Mouse (Mus musculus) fibroblast of lung, adult 2 months (primary cell): ENCODE results near the gene Vmn2r76.
"Not testable (repeated sequence)": the region's sequence is repeated elsewhere in the genome, so short reads cannot be mapped to it uniquely, and the experiment has no call there.

Experiments used
- DNase-seq: peaks from one replicate; pipeline ENCODE4 v3.0.0-alpha.2; 2011; ENCODE audit warnings: low read depth

Gene Vmn2r76

DNA sequence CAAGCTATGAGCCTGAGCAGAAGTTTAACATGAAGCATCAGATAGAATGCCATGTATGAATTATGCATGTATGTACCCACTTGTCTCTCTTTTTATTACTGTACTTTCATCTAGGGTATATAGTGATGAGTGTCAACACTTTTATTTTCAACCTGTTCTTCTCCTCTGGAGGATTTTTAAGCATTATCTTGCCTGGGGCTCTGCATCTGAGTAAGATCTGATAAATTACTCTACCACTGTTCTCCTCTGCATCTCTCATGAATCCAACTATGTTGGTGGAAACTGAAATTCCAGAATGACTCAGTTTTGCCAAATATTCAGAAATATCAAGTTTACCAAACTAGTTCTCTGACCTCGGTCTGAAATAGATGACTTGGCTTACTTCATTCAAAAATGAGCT, at the start of gene Vmn2r76:
Gene Vmn2r76 (minus strand): TSS at position 101 of the 400 bp plus-strand sequence.
- DNase-seq = no peak

DNA sequence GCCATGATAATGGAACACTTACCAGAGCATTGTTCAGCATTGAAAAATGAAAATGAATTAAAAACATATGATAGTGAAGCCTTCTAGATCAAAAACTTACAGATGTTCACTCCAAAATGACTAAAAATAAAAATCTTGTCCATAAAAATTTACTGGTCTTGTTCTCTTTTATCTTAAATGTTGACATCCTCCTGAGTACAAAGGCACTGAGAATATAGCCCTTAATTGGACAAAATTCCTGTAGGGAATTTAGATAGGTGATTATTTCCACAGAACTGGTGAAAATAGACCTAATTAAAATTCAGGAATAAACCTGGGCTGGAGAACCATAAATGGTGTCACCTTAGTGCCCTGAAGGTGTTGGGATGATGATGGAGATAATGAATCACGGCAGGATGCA, 31.0 kb upstream of the Vmn2r76 start, which contains the start of gene Olfr310:
Gene Olfr310 (minus strand): TSS at position 101 of the 400 bp plus-strand sequence.
- no peak for DNase-seq

DNA sequence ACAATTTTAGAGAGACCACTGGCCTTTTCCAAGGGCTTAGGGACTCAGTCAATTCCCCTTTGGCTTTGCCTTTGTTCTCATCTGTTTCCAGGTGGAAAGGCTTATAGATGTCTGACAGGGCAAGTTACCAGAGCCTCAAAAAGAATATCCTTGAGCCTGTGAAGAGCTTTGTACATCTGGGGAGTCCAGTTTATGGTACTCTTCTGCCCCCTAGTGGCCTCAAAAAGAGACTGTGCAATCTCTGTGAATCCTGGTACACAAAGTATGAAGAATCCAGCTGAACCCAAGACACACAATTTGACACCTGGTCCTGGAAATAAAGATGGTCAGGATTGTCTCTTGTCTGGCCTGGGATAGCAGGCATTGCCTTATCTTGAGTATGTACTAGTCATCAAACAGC, 34.8 kb downstream of the Vmn2r76 start:
- DNase-seq = no peak

DNA sequence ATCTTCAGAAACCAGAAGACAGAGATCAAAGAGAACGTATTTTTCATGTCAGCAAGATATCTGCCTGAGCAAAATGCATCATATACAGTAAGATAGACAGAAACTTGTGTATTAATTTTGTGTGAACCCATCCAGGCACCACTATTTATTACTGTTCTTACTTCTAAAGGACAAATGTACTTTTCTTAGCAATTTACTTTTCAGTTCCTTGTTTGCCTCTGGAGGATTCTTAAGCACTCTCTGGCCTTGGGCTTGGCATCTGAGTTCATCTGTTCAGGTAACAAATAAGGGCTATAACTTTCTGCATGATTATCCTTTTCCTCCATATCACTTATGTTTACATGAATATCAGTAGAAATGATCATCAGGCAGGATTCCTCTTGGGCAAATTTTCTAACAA, 74.4 kb downstream of the Vmn2r76 start, which contains the start of gene Vmn2r75:
Gene Vmn2r75 (minus strand): TSS at position 101 of the 400 bp plus-strand sequence.
- not testable (repeated sequence) for DNase-seq
